Mouse (Mus musculus) limb, embryonic 11.5 days (tissue): ENCODE data around the gene Daam2. TPM values are rescaled to one million over a fixed set of nuclear protein-coding genes. Genes with fewer than 3 reads are reported as not detected.

Experiments used
- ATAC-seq: fragments of 200-750 bp; cut with Nextera tagmentation; 2 replicates; pipeline ENCODE4 v1.8.0; 2017; ENCODE audit warnings: low read depth; ENCODE audit not compliant: insufficient number of reproducible peaks, low FRiP score, low TSS enrichment
- DNase-seq: peaks from one replicate; pipeline ENCODE4 v3.0.0-alpha.2; 2015; ENCODE audit warnings: low spot score
- H3K27ac ChIP-seq: fragments of 300-500 bp; sonication (generic); replicated peaks from 2 replicates; pipeline ENCODE4 v1.5.1; 2014; ENCODE audit warnings: low read depth, mild to moderate bottlenecking, low read length
- H3K27me3 ChIP-seq: fragments of 300-500 bp; sonication (generic); 2 replicates; pipeline ENCODE4 v1.6.1; 2014; ENCODE audit warnings: mild to moderate bottlenecking, low read length, mixed read lengths; ENCODE audit not compliant: control insufficient read depth, insufficient read depth
- H3K36me3 ChIP-seq: fragments of 300-500 bp; sonication (generic); 2 replicates; pipeline ENCODE4 v1.6.1; 2014; ENCODE audit warnings: mild to moderate bottlenecking, low read length, moderate library complexity, mixed read lengths; ENCODE audit not compliant: control insufficient read depth, insufficient read depth
- H3K4me1 ChIP-seq: fragments of 300-500 bp; sonication (generic); 2 replicates; pipeline ENCODE4 v1.6.1; 2014; ENCODE audit warnings: low read length, mixed read lengths; ENCODE audit not compliant: control insufficient read depth, insufficient read depth
- H3K4me2 ChIP-seq: fragments of 300-500 bp; sonication (generic); 2 replicates; pipeline ENCODE4 v1.6.1; 2014; ENCODE audit warnings: low read depth, mild to moderate bottlenecking, moderate library complexity; ENCODE audit not compliant: severe bottlenecking
- H3K4me3 ChIP-seq: fragments of 300-500 bp; sonication (generic); 2 replicates; pipeline ENCODE4 v1.5.1; 2014; ENCODE audit warnings: low read depth, low read length
- H3K9ac ChIP-seq: fragments of 300-500 bp; sonication (generic); 2 replicates; pipeline ENCODE4 v1.6.1; 2014; ENCODE audit warnings: mild to moderate bottlenecking, low read length
- H3K9me3 ChIP-seq: fragments of 300-500 bp; sonication (generic); 2 replicates; pipeline ENCODE4 v1.6.1; 2016; ENCODE audit warnings: low read length; ENCODE audit not compliant: control insufficient read depth
- WGBS: fragments of 180-500 bp; shearing (Covaris S2); extraction: QIAGEN DNeasy Blood & Tissue Kit; methylation state at CpG from one replicate; pipeline ENCODE4 v1.1.7; 2014; 5-methylcytosine and 5-hydroxymethylcytosine counted together
- polyA plus RNA-seq: library from polyadenylated mRNA; unstranded; fragments of >200 nt; fragmentation: Nextera tagmentation; extraction: Ambion mirVana; gene quantifications from 2 replicates; pipeline ENCODE4 v1.2.1, GENCODE M21; 2014

The Daam2 gene
- polyA plus RNA-seq, 1 experiment from 2014 or later = 8.6 TPM

DNA sequence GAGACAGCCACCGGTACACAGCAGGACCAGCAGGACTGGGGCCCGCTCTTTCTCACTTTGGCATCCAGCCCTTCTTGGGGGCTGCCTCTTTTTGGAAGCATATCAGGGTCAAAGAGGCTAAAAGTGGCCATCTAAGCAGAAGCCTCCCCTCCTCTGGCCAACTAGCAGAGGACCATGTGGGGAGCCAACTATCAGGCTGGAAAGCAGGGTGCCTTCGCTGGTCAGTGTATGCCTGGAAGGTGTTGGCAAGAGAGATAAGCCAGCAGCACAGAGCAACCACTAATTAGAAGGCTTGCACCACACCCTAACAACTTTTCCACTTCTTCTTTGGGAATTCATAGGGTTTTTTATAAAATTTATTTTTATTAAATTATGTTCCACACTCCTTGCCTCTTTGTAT is 346 bp upstream of the Daam2 start:
- 10% methylated on average over 3 of the region's 3 CpGs for WGBS
- peaks cover 22% of the 10 kb centered on the region for H3K4me1 ChIP-seq
- H3K4me3 ChIP-seq = peak overlapping the region; percentile 60
- peak overlapping the region; percentile 67 for H3K9ac ChIP-seq
- H3K4me2 ChIP-seq = peak overlapping the region; percentile 82
- no peaks in the 10 kb centered on the region for H3K27me3 ChIP-seq
- no peaks in the 10 kb centered on the region for H3K9me3 ChIP-seq
- 0 out of 2 replicates have a peak overlapping the region, but pooled peaks have one; percentile 83 for H3K27ac ChIP-seq
- H3K36me3 ChIP-seq = no peaks in the 10 kb centered on the region
- ATAC-seq = peak; percentile 17; the same call in 1 of the 2 replicates
- no peak for DNase-seq

GRCm38 (mm10) chr17:49563416-49563780 is 745 bp downstream of the Daam2 start:
- Histone ChIP-seq H3K4me2 (peak overlapping the region; percentile 82), H3K9ac (peak overlapping the region; percentile 67), H3K4me1 (peaks cover 22% of the 10 kb centered on the region), H3K36me3 (no peaks in the 10 kb centered on the region), H3K9me3 (no peaks in the 10 kb centered on the region), H3K27me3 (no peaks in the 10 kb centered on the region), H3K27ac (peak overlapping the region; percentile 83), H3K4me3 (peak overlapping the region; percentile 60)
- 17% methylated on average over 4 of the region's 4 CpGs for WGBS
- DNase-seq = no peak
- peak; percentile 12; the same call in 1 of the 2 replicates for ATAC-seq

GRCm38 (mm10) chr17:49562701-49563415 is 1.3 kb downstream of the Daam2 start:
- ATAC-seq = no peak

DNA sequence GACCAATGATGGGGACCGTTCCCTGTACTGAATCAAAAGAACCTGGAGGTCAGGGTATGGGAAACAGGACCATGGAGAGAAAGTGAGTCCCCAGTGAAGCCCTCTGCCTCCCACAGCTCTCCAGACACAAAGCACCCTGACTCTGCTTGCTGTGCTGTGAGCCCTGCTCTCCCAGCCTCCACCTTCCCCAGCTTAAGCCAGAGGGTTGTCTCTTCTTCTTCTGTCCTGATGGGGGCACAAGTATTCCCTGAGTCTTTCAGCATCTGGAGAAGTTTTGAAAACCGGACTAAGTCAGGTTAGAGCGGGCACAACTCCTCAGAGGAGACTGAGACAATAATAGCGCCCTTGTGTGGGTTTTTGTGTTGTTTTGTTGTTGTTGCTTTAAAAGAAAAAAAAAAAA is 2.2 kb downstream of the Daam2 start:
- Histone ChIP-seq H3K9me3 (no peaks in the 10 kb centered on the region), H3K9ac (0 out of 2 replicates have a peak overlapping the region, but pooled peaks have one; percentile 22), H3K27ac (no peak overlapping the region), H3K27me3 (no peaks in the 10 kb centered on the region), H3K36me3 (no peaks in the 10 kb centered on the region), H3K4me1 (peaks cover 22% of the 10 kb centered on the region), H3K4me3 (peak overlapping the region; percentile 60), H3K4me2 (peak overlapping the region; percentile 82; the same call in 1 of the 2 replicates)
- WGBS = 49% methylated on average over 4 of the region's 4 CpGs
- DNase-seq (peak; percentile 26), ATAC-seq (no peak)

More at GRCm38 (mm10) chr17:49562701-49563415, 1.3 kb downstream of the Daam2 start:
- peak overlapping the region; percentile 60 for H3K4me3 ChIP-seq
- H3K9ac ChIP-seq = peak overlapping the region; percentile 67
- no peaks in the 10 kb centered on the region for H3K27me3 ChIP-seq
- 8% methylated on average over 5 of the region's 5 CpGs for WGBS
- peaks cover 22% of the 10 kb centered on the region for H3K4me1 ChIP-seq
- peak overlapping the region; percentile 82 for H3K4me2 ChIP-seq
- DNase-seq = peak; percentile 56
- H3K27ac ChIP-seq = peak overlapping the region; percentile 37; the same call in 1 of the 2 replicates
- H3K9me3 ChIP-seq = no peaks in the 10 kb centered on the region
- H3K36me3 ChIP-seq = no peaks in the 10 kb centered on the region

- WGBS = 16% methylated on average over 5 of the region's 5 CpGs
- H3K9me3 ChIP-seq = no peaks in the 10 kb centered on the region
- DNase-seq (no peak), ATAC-seq (no peak)
- no peaks in the 10 kb centered on the region for H3K36me3 ChIP-seq
- no peak overlapping the region for H3K27ac ChIP-seq
- no peaks in the 10 kb centered on the region for H3K27me3 ChIP-seq
- H3K4me3 ChIP-seq = no peak overlapping the region
- no peak overlapping the region for H3K9ac ChIP-seq
- H3K4me1 ChIP-seq = peaks cover 22% of the 10 kb centered on the region
- H3K4me2 ChIP-seq = no peak overlapping the region
Measured at GRCm38 (mm10) chr17:49559786-49560289, 4.3 kb downstream of the Daam2 start.

- 82% methylated on average over 3 of the region's 3 CpGs for WGBS
- H3K27ac ChIP-seq = no peak overlapping the region
- H3K27me3 ChIP-seq = no peaks in the 10 kb centered on the region
- H3K4me2 ChIP-seq = no peak overlapping the region
- H3K9me3 ChIP-seq = no peaks in the 10 kb centered on the region
- DNase-seq (no peak), ATAC-seq (no peak)
- H3K4me3 ChIP-seq = no peak overlapping the region
- H3K9ac ChIP-seq = no peak overlapping the region
- H3K4me1 ChIP-seq = 0 out of 2 replicates have a peak, but pooled peaks cover 7% of the 10 kb centered on the region
- H3K36me3 ChIP-seq = no peaks in the 10 kb centered on the region
Measured at GRCm38 (mm10) chr17:49556169-49556568, 8.0 kb downstream of the Daam2 start.

DNA sequence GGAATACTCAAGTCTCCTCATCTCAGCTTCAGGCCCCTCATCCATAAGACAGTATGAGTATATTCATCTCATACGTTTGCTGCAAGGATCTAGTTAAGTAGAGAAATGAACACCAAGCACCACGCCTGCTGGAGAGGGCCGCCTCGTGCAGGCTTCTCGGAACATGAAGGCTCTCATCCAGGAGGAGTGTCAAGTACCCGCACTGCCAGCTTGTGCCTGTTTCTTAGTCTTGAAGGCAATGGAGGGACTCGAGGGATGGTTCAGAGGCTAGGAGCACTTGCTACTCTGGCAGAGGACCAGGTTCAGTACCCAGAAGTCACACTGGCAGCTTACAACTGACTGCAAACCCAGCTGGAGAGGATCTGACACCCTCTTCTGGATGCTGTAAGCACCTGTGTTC is 12.2 kb downstream of the Daam2 start:
- no peaks in the 10 kb centered on the region for H3K27me3 ChIP-seq
- DNase-seq (no peak), ATAC-seq (no peak)
- WGBS = 90% methylated on average over 7 of the region's 7 CpGs
- H3K9me3 ChIP-seq = no peaks in the 10 kb centered on the region
- no peaks in the 10 kb centered on the region for H3K36me3 ChIP-seq
- no peak overlapping the region for H3K27ac ChIP-seq
- no peak overlapping the region for H3K9ac ChIP-seq
- no peak overlapping the region for H3K4me2 ChIP-seq
- H3K4me1 ChIP-seq = no peaks in the 10 kb centered on the region
- no peak overlapping the region for H3K4me3 ChIP-seq

- Histone ChIP-seq H3K36me3 (no peaks in the 10 kb centered on the region), H3K9me3 (no peaks in the 10 kb centered on the region), H3K4me2 (no peak overlapping the region), H3K4me3 (no peak overlapping the region), H3K9ac (no peak overlapping the region), H3K27ac (no peak overlapping the region), H3K4me1 (no peaks in the 10 kb centered on the region), H3K27me3 (no peaks in the 10 kb centered on the region)
- ATAC-seq = no peak
- 71% methylated on average over 2 of the region's 2 CpGs for WGBS
- no peak for DNase-seq
Measured at GRCm38 (mm10) chr17:49551465-49551864, 12.7 kb downstream of the Daam2 start.
